Mouse (Mus musculus) testis, adult 2 months (tissue): ENCODE measurements around the gene 1700016C15Rik. TPM values are rescaled to one million over a fixed set of nuclear protein-coding genes. Genes with fewer than 3 reads are reported as not detected.

Experiments
- H3K27ac ChIP-seq: fragments of 200-500 bp; 2 replicates; pipeline ENCODE4 v1.5.1; 2012; ENCODE audit warnings: low read depth, low read length; ENCODE audit not compliant: control insufficient read depth, insufficient read depth
- H3K27me3 ChIP-seq: fragments of 200-500 bp; 2 replicates; pipeline ENCODE4 v1.6.1; 2012; ENCODE audit warnings: mild to moderate bottlenecking, low read length, moderate library complexity; ENCODE audit not compliant: control insufficient read depth, insufficient read depth
- H3K36me3 ChIP-seq: fragments of 200-500 bp; 2 replicates; pipeline ENCODE4 v1.6.1; 2012; ENCODE audit warnings: mild to moderate bottlenecking, low read length; ENCODE audit not compliant: control insufficient read depth, insufficient read depth
- H3K4me1 ChIP-seq: fragments of 200-500 bp; 2 replicates; pipeline ENCODE4 v1.6.1; 2012; ENCODE audit warnings: low read length; ENCODE audit not compliant: control insufficient read depth, insufficient read depth
- H3K4me3 ChIP-seq: fragments of 200-500 bp; 2 replicates; pipeline ENCODE4 v1.5.1; 2012; ENCODE audit warnings: low read depth, mild to moderate bottlenecking, low read length, moderate library complexity, mixed read lengths; ENCODE audit not compliant: control insufficient read depth
- CTCF ChIP-seq: fragments of 200-500 bp; IDR thresholded peaks from 2 replicates; pipeline ENCODE4 v1.5.1; 2012; ENCODE audit warnings: low read depth, mild to moderate bottlenecking, inconsistent platforms, low read length, moderate library complexity; ENCODE audit not compliant: control insufficient read depth, insufficient read depth, insufficient replicate concordance
- POLR2A ChIP-seq: fragments of 200-500 bp; IDR thresholded peaks from 2 replicates; pipeline ENCODE4 v1.6.1; 2012; ENCODE audit warnings: low read depth, mild to moderate bottlenecking, inconsistent platforms, low read length, moderate library complexity; ENCODE audit not compliant: control insufficient read depth
- polyA plus RNA-seq: library from polyadenylated mRNA; depleted of rRNA; stranded (reverse); fragments of >200 nt; gene quantifications from 2 replicates; pipeline ENCODE4 v1.2.3, GENCODE M21; 2012; rRNA removed

Gene 1700016C15Rik
- polyA plus RNA-seq, 1 experiment, result 116 TPM

DNA sequence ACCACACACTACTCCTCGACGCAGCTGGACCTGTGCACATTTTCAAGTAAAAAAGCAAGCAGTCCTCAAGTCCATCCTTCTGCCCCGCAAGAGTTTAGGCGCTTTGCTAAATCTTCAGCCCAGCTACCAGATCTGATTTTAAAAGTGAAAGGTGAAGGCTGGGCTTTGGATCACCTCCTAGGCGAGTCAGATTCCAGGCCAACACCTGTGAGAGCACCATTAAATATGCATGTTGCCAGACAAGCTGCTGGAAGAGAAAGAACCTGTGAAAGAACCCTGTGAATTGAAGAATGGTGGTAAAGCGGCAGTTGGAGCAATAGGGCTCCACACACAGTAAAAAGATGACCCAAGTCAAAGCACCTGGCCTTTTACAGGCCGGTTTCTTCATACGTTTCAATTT is 65.3 kb downstream of the 1700016C15Rik start:
- H3K27me3 ChIP-seq, result no peaks in the 10 kb centered on the region
- H3K27ac ChIP-seq, result peak overlapping the region; percentile 42; the same call in 1 of the 2 replicates
- H3K4me1 ChIP-seq, result peaks cover 6% of the 10 kb centered on the region
- H3K36me3 ChIP-seq, result no peaks in the 10 kb centered on the region
- no peak for TF ChIP-seq POLR2A
- TF ChIP-seq CTCF, result no peak
- H3K4me3 ChIP-seq, result peak overlapping the region; percentile 63

DNA sequence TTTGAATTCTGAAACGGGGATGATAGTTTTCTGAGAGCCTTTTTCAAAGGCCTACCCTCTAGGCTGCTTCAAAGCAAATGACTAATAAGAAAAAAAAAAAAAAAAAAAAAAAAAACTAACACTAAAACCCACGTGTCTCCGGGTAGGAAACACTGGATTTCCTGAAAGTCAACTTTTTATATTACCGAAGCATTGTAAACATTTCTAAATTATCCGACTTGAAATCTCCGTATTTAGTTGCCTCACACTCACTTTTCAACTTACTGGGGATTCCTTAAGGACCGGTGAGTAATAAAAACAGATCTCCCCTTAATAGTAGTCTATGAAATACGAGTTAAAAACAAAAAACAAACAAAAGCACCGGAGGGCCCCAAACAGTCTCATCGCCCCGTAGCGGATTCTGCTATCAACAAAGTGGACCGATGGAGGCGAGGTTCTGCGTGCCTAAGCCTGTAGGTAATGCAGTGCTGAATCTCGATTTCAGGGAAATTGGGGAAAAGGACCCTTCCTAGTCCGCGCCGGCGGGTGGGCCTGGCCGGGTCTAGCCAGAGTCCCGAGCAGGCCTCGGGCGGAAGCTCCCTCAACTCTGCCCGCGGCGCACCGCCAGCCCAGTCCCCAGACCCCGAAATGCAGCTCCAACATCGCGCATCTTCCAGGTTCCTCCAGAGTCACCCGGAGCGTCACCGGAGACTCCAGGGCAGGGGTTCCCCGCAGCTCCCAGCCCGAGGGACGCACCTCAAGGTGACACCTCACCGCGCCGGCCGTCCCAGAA is 66.0 kb downstream of the 1700016C15Rik start:
- Histone ChIP-seq H3K27me3 (no peaks in the 10 kb centered on the region), H3K4me3 (peak overlapping the region; percentile 93), H3K27ac (peak overlapping the region; percentile 96), H3K4me1 (peaks cover 6% of the 10 kb centered on the region), H3K36me3 (no peaks in the 10 kb centered on the region)
- TF ChIP-seq POLR2A (no peak), CTCF (no peak)

DNA sequence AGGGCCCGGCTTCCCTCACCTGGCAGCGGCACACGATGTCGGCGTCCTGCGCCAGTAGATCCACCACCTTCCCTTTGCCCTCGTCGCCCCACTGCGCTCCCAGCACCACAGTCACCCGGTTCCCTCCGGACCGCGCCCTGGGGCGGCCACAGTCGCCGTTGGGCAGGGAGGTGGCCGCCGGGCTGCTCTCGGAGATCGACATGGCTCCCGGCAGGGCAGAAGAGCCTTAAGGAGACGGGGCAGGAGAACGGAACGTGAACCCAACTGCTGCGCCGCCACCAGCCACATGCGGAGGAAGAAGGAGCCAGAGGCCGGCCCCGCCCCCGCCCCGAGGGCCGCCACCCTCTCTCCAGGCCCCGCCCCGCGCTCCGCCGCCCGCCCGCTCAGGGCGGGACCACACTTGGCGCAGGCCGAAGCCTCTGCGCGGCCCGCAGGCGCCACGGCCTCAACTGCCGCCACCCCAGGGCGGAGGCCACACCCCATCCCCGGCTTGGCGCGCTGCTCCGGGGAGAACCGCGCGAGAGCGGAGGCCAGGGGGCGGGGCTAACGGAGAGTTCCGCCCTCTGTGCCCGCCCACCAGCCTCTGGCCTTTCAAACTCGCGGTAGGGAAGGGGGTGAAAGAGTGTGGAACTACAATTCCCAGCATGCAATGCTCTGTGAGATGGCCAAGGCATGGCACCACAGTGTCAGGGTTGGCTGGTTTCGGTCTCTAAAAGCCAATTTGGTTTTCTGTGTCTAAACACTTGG is 66.8 kb downstream of the 1700016C15Rik start, which contains the start of gene Adss:
Gene Adss, minus strand, starts transcription at position 319 of the 747 bp plus-strand sequence.
- Histone ChIP-seq H3K36me3 (no peaks in the 10 kb centered on the region), H3K4me1 (peaks cover 6% of the 10 kb centered on the region)
- peak; percentile 87 for TF ChIP-seq POLR2A
- no peak for TF ChIP-seq CTCF

DNA sequence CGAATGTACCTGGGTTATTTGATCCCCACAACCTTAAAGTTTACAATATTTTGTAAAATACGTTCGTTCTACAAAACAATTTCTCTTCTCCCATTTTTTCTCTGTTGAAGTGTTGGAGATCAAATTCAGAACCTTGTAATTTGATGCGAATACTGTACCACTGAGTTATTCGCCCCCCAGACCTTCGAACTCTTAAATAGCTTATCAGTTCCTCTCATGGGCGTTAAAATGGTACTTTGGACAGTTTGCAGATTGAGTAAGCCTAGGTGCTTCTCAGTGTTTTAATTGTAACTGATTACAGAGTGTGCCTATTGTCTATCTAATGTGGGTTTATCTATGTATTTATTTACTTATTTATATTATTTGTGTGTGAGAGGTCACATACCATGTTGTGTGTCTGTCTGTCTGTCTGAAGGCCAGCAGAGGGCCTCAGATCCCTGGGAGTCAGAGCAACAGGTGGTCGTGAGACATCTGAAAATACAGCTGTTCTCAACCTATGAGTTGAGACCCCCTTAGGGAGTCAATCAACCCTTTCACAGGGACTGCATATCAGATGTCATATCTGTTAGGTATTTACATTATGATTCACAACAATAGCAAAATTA is 67.6 kb downstream of the 1700016C15Rik start:
- no peak for TF ChIP-seq CTCF
- no peak for TF ChIP-seq POLR2A
- Histone ChIP-seq H3K27me3 (no peaks in the 10 kb centered on the region), H3K4me3 (no peak overlapping the region), H3K27ac (no peak overlapping the region), H3K36me3 (no peaks in the 10 kb centered on the region), H3K4me1 (peaks cover 6% of the 10 kb centered on the region)

More for the DNA sequence above, 66.8 kb downstream of the 1700016C15Rik start, which contains the start of gene Adss:
- Histone ChIP-seq H3K27me3 (no peaks in the 10 kb centered on the region), H3K4me3 (peak within 1 kb of the TSS; percentile 93), H3K27ac (peak within 1 kb of the TSS; percentile 96)

Other genes with a start within 250 kb of the 1700016C15Rik start
- gene Adss, start 66.7 kb downstream of the 1700016C15Rik start, polyA plus RNA-seq, result 25.9 and 30.7 TPM in 2 replicates